Mouse (Mus musculus) megakaryocyte, adult 5-6 weeks (primary cell): ENCODE measurements at regions not wholly inside any gene's neighbourhood (a gene's known extent, or its start where the extent isn't known, plus 50 kb on each side); places are given as distances from the start of the nearest gene placed in this dataset.

ENCODE experiments used
- ATAC-seq: 2 replicates; pipeline ENCODE4 v1.8.0; 2016; ENCODE audit warnings: mild to moderate bottlenecking, inconsistent platforms; ENCODE audit not compliant: poor library complexity, severe bottlenecking

GRCm38 (mm10) chr8:26864571-26864970 lies 112.6 kb upstream of the Zfp703 start:
- no peak for ATAC-seq

- ATAC-seq = no peak
Observed at GRCm38 (mm10) chr8:26864971-26865370, 112.2 kb upstream of the Zfp703 start.

GRCm38 (mm10) chr8:26868101-26868848 lies 108.8 kb upstream of the Zfp703 start:
- ATAC-seq = no peak

- ATAC-seq = no peak
Observed at GRCm38 (mm10) chr8:26868849-26869110, 108.3 kb upstream of the Zfp703 start.

GRCm38 (mm10) chr8:26871838-26872237 lies 105.3 kb upstream of the Zfp703 start:
- ATAC-seq = no peak

GRCm38 (mm10) chr8:26872382-26872781 lies 104.7 kb upstream of the Zfp703 start:
- ATAC-seq = no peak

- no peak for ATAC-seq
Observed at GRCm38 (mm10) chr8:26872815-26873214, 104.3 kb upstream of the Zfp703 start.

GRCm38 (mm10) chr8:26880177-26880576 lies 96.9 kb upstream of the Zfp703 start:
- ATAC-seq = no peak

- no peak for ATAC-seq
Observed at GRCm38 (mm10) chr8:26881268-26882120, 95.6 kb upstream of the Zfp703 start.

GRCm38 (mm10) chr8:26882616-26883015 lies 94.5 kb upstream of the Zfp703 start:
- ATAC-seq = no peak

- no peak for ATAC-seq
Observed at GRCm38 (mm10) chr8:26883285-26883684, 93.8 kb upstream of the Zfp703 start.

- no peak for ATAC-seq
Observed at GRCm38 (mm10) chr8:26883770-26884169, 93.4 kb upstream of the Zfp703 start.

GRCm38 (mm10) chr8:26884350-26884749 lies 92.8 kb upstream of the Zfp703 start:
- ATAC-seq = no peak

GRCm38 (mm10) chr8:26885365-26885764 lies 91.8 kb upstream of the Zfp703 start:
- ATAC-seq = peak; percentile 44; the same call in 1 of the 2 replicates

GRCm38 (mm10) chr8:26886783-26887486 lies 90.2 kb upstream of the Zfp703 start:
- ATAC-seq = no peak

GRCm38 (mm10) chr8:26887551-26887950 lies 89.6 kb upstream of the Zfp703 start:
- no peak for ATAC-seq

GRCm38 (mm10) chr8:26888050-26888449 lies 89.1 kb upstream of the Zfp703 start:
- peak; percentile 83 for ATAC-seq

- no peak for ATAC-seq
Observed at GRCm38 (mm10) chr8:26891881-26892280, 85.2 kb upstream of the Zfp703 start.

- ATAC-seq = no peak
Observed at GRCm38 (mm10) chr8:26892380-26892779, 84.7 kb upstream of the Zfp703 start.

GRCm38 (mm10) chr8:26895867-26896266 lies 81.3 kb upstream of the Zfp703 start:
- 0 out of 2 replicates have a peak, but pooled peaks have one; percentile 24 for ATAC-seq

GRCm38 (mm10) chr8:26903289-26903688 lies 73.8 kb upstream of the Zfp703 start:
- ATAC-seq = no peak

- no peak for ATAC-seq
Observed at GRCm38 (mm10) chr8:26906257-26906656, 70.9 kb upstream of the Zfp703 start.
